Mouse (Mus musculus) layer of hippocampus, adult 9-10 months (tissue): ENCODE measurements around the gene Ifngr1.
"Not testable (repeated sequence)": the region's sequence is repeated elsewhere in the genome, so short reads cannot be mapped to it uniquely, and the experiment has no call there.

Experiments
- DNase-seq: peaks from one replicate; pipeline ENCODE4 v3.0.0; 2022; ENCODE audit warnings: low spot score

The Ifngr1 gene

GRCm38 (mm10) chr10:19589626-19590025 is 2.1 kb upstream of the Ifngr1 start:
- no peak for DNase-seq

DNA sequence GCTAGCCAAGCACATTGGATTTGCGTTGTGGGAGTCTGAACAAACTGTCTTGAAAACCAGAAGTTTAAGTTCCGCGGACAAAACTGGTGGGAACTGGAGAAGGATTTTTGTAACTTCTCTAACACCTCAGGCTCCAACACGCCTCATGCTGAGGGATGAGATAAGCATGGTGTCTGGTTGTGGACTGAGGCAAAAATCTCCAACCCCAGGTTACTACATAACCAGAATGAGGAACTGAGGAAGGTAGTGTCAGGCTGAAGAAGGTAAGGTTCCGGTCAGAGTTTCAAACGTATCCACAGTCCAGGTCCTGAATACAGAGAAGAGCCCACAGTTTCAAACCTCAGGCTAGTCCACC is 486 bp upstream of the Ifngr1 start:
- DNase-seq, result no peak

DNA sequence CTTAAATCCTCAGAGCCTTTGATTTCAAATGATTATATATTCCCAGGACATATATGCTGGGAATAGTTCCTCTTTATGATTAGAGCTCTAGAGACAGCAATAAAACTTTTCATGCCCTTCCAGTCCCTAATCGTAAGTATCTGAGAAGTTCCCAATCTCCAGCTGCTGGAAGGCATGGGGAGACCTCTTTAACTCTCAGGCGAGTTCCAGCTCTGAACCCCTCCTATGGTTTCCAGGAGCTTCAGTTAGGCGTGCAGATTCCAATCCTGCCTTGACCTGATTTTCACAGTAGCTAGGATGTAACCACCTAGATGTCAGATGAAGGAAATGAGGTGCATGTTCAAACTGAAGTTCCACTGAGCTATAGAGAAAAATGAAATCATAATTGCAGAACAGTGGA is 807 bp downstream of the Ifngr1 start:
- no peak for DNase-seq

DNA sequence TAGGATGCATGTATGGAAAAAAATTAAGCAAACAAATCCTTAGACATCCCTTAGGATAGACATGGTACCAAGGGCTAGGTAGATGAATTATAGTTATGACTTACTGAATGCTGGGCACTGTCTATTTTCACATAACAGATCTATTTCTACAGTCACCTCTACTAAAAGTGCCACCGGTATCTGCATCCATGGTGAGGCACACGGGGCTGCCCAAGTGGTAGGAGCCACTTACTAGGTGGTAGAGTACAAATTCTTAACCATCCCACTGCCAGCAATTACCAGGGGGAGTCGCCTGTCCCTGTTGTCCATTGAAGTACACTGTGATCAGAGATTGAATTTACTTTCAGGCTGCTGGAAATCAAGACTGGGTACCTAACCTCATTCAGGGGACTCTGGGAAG is 1.5 kb downstream of the Ifngr1 start:
- DNase-seq, result no peak

DNA sequence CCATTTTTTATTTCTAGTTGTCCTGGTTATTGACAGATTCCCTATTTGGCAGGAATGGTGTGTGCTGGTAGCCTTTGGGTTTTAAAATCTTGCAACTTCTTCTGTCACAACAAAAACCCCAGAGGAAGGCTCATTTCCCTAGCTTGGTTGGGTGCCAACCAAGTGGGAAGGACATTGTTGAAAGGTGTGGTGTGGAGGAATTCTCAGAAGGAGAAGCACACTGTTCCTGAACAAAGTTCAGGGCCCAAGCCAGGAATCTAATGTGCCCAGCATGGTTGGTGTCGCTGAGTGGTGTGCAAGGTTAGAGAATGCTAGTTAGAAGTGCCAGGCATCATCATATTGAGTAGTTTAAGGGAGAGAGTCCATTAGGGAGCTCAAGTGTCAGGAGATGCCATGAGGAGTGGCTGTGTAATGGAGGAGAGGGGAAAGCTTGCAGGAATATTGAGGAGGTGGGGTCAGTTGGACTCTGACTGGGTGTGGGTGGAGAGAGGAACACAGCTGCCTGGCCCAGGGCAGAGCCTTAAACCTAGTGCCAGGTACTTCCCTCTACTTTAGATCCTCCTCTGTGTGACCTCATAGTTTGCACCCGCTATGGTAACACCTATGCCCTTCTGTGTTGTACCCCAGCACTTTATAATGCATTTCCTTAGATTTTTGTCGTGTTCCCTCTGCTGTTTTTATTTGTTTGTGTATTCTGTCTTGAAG is 2.6 kb downstream of the Ifngr1 start:
- DNase-seq, result no peak

DNA sequence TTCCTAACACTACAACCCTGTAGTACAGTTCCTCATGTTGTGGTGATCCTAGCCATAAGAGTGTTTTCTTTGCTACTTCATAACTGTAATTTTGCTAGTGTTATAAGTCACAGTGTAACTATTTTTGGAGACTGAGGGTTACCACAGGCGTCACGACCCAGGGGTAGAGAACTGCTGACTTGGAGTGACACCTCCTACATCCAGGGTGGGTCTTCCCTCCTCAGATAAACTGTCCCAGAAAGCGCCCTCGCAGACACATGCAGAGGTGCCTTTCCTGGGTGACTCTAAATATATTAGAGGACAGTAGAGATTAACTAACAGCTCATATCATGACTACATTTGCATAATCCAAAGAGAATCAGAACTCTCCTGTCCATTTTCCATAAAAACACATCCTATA is 5.1 kb downstream of the Ifngr1 start:
- DNase-seq, result no peak

- DNase-seq, result no peak
These were observed 6.3 kb downstream of the Ifngr1 start for GRCm38 (mm10) chr10:19598091-19598490.

DNA sequence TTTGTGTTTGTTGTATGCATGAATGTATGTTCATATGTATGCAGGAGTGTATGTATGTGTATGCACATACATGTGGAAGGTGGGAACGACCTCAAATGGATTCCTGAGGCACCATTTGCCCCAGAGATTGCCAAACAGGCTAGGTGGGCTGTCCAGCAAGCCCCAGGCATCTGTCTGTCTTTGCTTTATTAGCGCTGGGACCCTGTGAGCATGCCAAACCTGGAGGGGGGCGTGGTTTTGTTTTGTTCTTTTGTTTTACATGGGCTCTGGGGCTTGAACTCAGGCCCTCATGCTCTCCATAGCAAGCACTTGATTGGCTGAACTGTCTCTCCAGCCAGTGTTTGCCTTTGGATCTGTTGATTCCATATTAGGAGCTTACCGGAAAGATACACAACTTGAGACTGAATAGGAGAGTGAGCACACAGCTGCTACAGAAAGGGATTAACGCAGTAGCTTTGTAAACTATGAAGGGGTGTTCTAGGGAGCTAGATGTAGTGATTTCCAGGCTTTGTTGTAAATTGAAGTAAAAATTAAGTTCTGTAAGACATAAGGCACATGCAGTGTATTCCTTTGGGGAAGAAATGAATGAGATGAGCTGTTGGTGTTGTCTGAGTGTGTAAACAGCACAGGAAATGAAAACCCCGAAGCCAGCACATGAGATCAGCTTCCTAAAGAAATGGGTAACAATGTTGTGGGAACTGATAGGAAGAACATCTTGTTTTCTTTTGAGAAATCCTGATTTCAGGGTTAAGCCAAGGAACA is 7.8 kb downstream of the Ifngr1 start:
- DNase-seq, result no peak

GRCm38 (mm10) chr10:19600093-19600420 is 8.3 kb downstream of the Ifngr1 start:
- DNase-seq, result no peak

DNA sequence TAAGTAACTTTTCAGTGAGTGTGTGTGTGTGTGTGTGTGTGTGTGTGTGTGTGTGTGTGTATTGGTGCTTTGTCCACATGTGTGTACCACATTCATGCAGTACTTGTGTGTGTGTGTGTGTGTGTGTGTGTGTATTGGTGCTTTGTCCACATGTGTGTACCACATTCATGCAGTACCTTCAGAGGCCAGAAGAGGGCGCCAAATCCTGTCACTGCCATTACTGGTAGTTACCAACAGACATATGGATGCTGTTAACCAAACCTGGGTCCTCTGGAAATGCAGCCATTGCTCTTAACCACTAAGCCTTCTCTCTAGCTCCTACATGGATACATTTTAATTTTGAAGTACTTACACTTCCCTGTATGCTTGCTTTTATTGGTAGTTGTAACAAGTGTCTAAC is 9.8 kb downstream of the Ifngr1 start:
- DNase-seq, result not testable (repeated sequence)

DNA sequence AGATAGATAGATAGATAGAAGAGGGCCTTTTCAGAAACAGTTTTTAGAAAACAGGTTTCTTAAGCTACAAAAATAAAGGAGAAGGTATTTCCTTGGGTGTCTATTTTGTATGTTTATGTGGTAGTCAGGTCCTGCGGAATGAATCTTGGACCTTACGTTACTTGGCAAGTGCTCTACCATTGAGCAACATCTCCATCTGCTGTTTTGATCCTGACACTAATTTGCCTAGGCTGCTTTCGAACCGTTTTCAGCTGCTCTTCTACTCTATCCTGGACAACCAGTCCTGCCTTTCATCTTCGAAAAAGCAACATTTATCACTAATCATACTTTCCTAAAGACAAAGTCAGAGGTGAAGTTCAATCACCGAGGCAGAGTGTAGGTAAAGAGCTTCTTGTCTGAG is 11.5 kb downstream of the Ifngr1 start:
- no peak for DNase-seq

- DNase-seq, result no peak
These were observed 17.4 kb downstream of the Ifngr1 start for GRCm38 (mm10) chr10:19609125-19609524.

DNA sequence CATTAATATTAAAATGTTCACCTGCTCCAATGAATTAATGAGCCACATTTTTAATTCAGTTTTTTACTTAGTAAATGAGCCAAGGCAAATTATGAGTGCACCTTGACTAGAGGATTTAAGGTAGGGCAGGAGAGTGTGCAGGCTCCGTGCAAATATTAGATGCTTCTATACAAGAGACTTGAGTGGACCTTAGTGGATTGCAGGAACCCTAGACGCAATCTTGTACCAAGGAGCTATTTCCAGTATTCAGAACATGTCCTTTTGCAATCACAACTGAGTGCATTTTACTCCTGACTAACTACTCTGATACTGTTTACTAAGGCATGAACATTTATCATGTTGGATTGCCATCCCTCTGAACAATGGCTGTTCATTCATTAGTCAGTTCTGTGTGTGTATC is 19.9 kb downstream of the Ifngr1 start:
- DNase-seq, result no peak

DNA sequence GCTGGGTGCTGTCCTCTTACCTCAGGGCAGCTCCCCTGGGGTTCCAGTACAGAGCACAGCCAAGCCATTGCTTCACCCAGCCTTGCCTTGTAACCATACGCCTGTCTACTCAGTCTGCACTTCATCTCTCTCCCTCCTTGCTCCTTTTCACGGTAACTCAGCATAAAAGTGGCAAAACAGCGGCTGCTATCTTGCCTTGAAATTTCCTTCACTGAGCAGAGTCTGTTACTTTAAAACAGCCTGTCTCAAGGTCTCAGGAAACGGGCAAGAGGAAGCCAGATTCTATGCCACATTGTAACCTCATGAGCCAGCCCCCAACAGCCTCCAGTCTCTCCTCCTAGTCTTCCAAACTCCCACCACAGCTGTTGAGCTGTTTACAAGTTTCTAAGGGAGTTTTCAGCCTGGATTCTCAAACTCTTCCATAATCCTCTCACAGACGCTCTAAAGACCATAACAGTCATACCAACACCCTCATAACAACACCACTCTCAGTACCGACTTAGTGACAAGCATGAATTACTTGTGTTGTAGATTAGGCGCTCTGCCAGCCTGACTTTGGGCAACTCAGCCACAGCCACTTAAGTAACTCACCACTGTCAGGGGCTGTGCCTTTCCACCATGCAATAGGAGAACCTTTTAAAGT is 21.5 kb downstream of the Ifngr1 start:
- no peak for DNase-seq

GRCm38 (mm10) chr10:19619736-19620135 is 28.0 kb downstream of the Ifngr1 start:
- DNase-seq, result no peak

- DNase-seq, result no peak
These were observed 29.8 kb downstream of the Ifngr1 start, which contains the start of gene Il22ra2 for GRCm38 (mm10) chr10:19621408-19622048. Gene Il22ra2, plus strand, starts transcription at chr10:19621998.

GRCm38 (mm10) chr10:19624617-19625016 is 32.9 kb downstream of the Ifngr1 start:
- DNase-seq, result no peak

- no peak for DNase-seq
These were observed 35.6 kb downstream of the Ifngr1 start for GRCm38 (mm10) chr10:19627342-19627741.

DNA sequence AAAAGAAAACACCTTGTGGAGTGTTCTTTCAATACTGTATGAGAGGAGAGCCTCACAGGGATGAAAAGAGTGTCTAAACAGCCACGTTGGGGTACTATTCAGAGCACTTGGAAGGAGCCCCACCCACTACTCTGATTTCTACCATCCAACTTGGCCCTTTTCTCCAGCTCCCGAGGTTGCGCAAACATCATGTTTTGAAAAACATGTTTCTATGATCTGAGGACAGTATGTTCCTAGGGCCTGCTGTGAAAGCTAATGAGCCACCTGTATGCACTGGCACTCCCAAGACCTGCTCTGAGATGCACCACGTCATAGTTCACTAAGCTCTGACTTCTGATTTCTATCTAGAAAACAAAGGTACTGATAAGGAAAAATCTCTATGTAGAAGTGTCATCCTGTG is 36.0 kb downstream of the Ifngr1 start:
- no peak for DNase-seq

DNA sequence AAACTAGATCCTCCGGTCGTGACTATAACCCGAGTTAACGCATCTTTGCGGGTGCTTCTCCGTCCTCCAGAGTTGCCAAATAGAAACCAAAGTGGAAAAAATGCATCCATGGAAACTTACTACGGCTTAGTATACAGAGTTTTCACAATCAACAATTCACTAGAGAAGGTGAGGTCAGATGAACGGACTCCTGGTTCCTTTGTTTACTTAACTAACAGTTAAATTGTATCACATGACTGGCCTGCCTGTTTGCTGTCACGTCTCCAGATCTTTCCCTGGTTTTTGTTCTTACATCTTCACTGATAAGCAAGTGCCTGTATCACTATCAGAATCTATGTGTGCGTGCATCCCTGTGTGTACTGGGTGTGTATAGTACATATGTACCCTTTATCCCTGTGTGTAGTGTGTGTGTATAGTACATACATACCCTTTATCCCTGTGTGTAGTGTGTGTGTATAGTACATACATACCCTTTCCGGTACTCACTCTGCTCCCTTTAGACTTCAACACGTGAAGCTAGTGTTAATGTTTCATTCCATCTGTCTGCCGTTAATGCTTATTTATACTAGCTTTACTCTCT is 40.0 kb downstream of the Ifngr1 start:
- no peak for DNase-seq

DNA sequence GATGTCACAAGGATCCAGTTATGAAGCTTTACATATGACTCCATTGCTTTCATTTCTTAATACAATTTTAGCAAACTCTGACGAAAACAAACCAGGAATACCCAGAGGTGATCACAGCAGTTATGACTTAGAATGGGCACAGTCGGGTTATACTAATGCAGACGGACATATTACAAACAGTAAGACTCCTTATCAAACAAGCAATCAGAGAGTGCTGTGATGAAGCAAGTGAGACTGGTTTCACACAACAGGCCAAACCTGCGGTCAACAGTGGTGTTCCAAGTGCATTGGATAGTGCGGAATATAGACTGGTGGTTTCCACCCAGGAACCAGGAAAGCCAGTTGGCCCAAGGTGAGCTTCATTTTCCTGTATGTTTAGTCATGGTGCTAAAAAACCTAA is 47.1 kb downstream of the Ifngr1 start:
- no peak for DNase-seq

- DNase-seq, result no peak
These were observed 47.9 kb downstream of the Ifngr1 start for GRCm38 (mm10) chr10:19639630-19640029.

- no peak for DNase-seq
These were observed 53.4 kb downstream of the Ifngr1 start for GRCm38 (mm10) chr10:19645119-19645518.
